ENCODE assay signal across 12 mouse cellular contexts in genomic region chr6:100259607-100260006, GRCm38 (mm10).
"Had no signal": no experiment of that assay in that cellular context is flagged by ENCODE, and none has a peak within 500 bp of the region (broad histone marks: within the 10 kb centered on the region; RNA-seq: fewer than 3 reads in every experiment).

No protein-coding gene starts in this region.

- H3K4me3 ChIP-seq: kidney, embryonic 15.5 days; left cerebral cortex, adult 2 months; limb, embryonic 15.5 days; liver, embryonic 12.5 days; megakaryocyte, embryonic 14.5 days; midbrain, embryonic 12.5 days had no signal

- ATAC-seq: liver, embryonic 12.5 days; midbrain, embryonic 16.5 days had no signal

- DNase-seq: kidney, adult 18-20 months; kidney, postnatal 14 days; lung, postnatal 4 days; right cerebral cortex, postnatal 25 days; thymus, postnatal 25 days had no signal
